Mouse (Mus musculus): ENCODE data around the gene Cbwd1.

GRCm38 (mm10) chr19:24958531-24958930, 2.9 kb downstream of the Cbwd1 start:
- TF ChIP-seq CTCF (IDR thresholded peaks at IDR 0.05; ENCODE audit: borderline replicate concordance, extremely low read depth, insufficient read depth, insufficient read length) (no peak), POLR2A (IDR thresholded peaks at IDR 0.05; ENCODE audit: borderline replicate concordance, extremely low read depth, insufficient read depth, insufficient read length, poor library complexity, severe bottlenecking) (no peak)
